Mouse (Mus musculus) heart, postnatal 10 days (tissue): Measurements from ENCODE around the gene Fbxo6. TPM values are rescaled to one million over a fixed set of nuclear protein-coding genes. Genes with fewer than 3 reads are reported as not detected.
"Not testable (repeated sequence)": the region's sequence is repeated elsewhere in the genome, so short reads cannot be mapped to it uniquely, and the experiment has no call there.

Source experiments
- DNase-seq, 2 experiments: peaks; one replicate each; pipeline ENCODE4 v3.0.0; 2021
- intact Hi-C: fragments of 180-260 bp; cut with DNase I; formaldehyde crosslinking; loops from one replicate; pipeline ENCODE4 v1.15.1; 2025
- total RNA-seq, 2 experiments: library from RNA; stranded (reverse); gene quantifications; 2 replicates each; pipeline ENCODE4 v1.2.3; 2021

Fbxo6 gene
- total RNA-seq, 2 experiments from 2014 or later = 26.4 to 26.9 TPM

- intact Hi-C loops = no loop called here
- DNase-seq = no peak
Observed at GRCm38 (mm10) chr4:148130133-148130532, 21.8 kb downstream of the Fbxo6 start, which contains the start of gene Mad2l2. Gene Mad2l2, plus strand, starts transcription at chr4:148130384.

- intact Hi-C loops = no loop called here
Observed at GRCm38 (mm10) chr4:148128672-148129071, 23.3 kb downstream of the Fbxo6 start.

GRCm38 (mm10) chr4:148128241-148128640 lies 23.7 kb downstream of the Fbxo6 start:
- DNase-seq = no peak
- intact Hi-C loops = no loop called here

More at GRCm38 (mm10) chr4:148128672-148129071, 23.3 kb downstream of the Fbxo6 start:
- no peak for DNase-seq

- intact Hi-C loops = no loop called here
- no peak for DNase-seq
Observed at GRCm38 (mm10) chr4:148122694-148123066, 29.3 kb downstream of the Fbxo6 start.

- intact Hi-C loops = no loop called here
- no peak for DNase-seq
Observed at GRCm38 (mm10) chr4:148121982-148122693, 29.8 kb downstream of the Fbxo6 start.

GRCm38 (mm10) chr4:148121362-148121761 lies 30.6 kb downstream of the Fbxo6 start:
- no peak for DNase-seq
- intact Hi-C loops = no loop called here

- no peak for DNase-seq
- intact Hi-C loops = no loop called here
Observed at GRCm38 (mm10) chr4:148120555-148120954, 31.4 kb downstream of the Fbxo6 start.

GRCm38 (mm10) chr4:148119578-148119977 lies 32.4 kb downstream of the Fbxo6 start:
- intact Hi-C loops = loop anchor here (5.0 kb wide), 1 partner anchor 308 kb away; no protein-coding TSS in a partner anchor

GRCm38 (mm10) chr4:148117392-148117791 lies 34.5 kb downstream of the Fbxo6 start:
- DNase-seq = no peak
- intact Hi-C loops = loop anchor here (5.0 kb wide), 1 partner anchor 310 kb away; no protein-coding TSS in a partner anchor

More at GRCm38 (mm10) chr4:148119578-148119977, 32.4 kb downstream of the Fbxo6 start:
- not testable (repeated sequence) for DNase-seq

GRCm38 (mm10) chr4:148116657-148117056 lies 35.3 kb downstream of the Fbxo6 start:
- no peak for DNase-seq
- intact Hi-C loops = loop anchor here (5.0 kb wide), 1 partner anchor 311 kb away; no protein-coding TSS in a partner anchor

GRCm38 (mm10) chr4:148115467-148115866 lies 36.5 kb downstream of the Fbxo6 start:
- intact Hi-C loops = loop anchor here (1.0 to 5.0 kb wide), 2 partner anchors 49 to 312 kb away; no protein-coding TSS in a partner anchor
- peak; percentile 39 to 43 for DNase-seq

- intact Hi-C loops = loop anchor here (1.0 to 5.0 kb wide), 2 partner anchors 49 to 312 kb away; no protein-coding TSS in a partner anchor
- DNase-seq = peak; percentile 85 to 94
Observed at GRCm38 (mm10) chr4:148114758-148115391, 37.1 kb downstream of the Fbxo6 start.

- intact Hi-C loops = no loop called here
- no peak for DNase-seq
Observed at GRCm38 (mm10) chr4:148112519-148112918, 39.4 kb downstream of the Fbxo6 start.

- no peak for DNase-seq
- intact Hi-C loops = no loop called here
Observed at GRCm38 (mm10) chr4:148109215-148109614, 42.7 kb downstream of the Fbxo6 start.

- no peak for DNase-seq
- intact Hi-C loops = no loop called here
Observed at GRCm38 (mm10) chr4:148108565-148109100, 43.3 kb downstream of the Fbxo6 start.

- intact Hi-C loops = no loop called here
- peak; percentile 28 to 29 for DNase-seq
Observed at GRCm38 (mm10) chr4:148107621-148108291, 44.2 kb downstream of the Fbxo6 start.

GRCm38 (mm10) chr4:148104146-148104545 lies 47.8 kb downstream of the Fbxo6 start:
- no peak for DNase-seq
- intact Hi-C loops = no loop called here

- peak; percentile 70 to 78 for DNase-seq
- intact Hi-C loops = no loop called here
Observed at GRCm38 (mm10) chr4:148101801-148102527, 50.0 kb downstream of the Fbxo6 start.

GRCm38 (mm10) chr4:148098666-148099065 lies 53.3 kb downstream of the Fbxo6 start:
- intact Hi-C loops = no loop called here
- peak in 1 of 2 experiments; percentile 23 for DNase-seq

- intact Hi-C loops = no loop called here
- DNase-seq = no peak
Observed at GRCm38 (mm10) chr4:148097936-148098335, 54.0 kb downstream of the Fbxo6 start.
